Mouse (Mus musculus): Measurements from ENCODE around the gene Fbxw8. TPM values are rescaled to one million over a fixed set of nuclear protein-coding genes. Genes with fewer than 3 reads are reported as not detected.

Fbxw8 gene
- total RNA-seq, 4 experiments from 2014 or later = 34.9 to 37.7 (median 36.6) TPM

GRCm38 (mm10) chr5:118047091-118047757 lies 108.0 kb downstream of the Fbxw8 start:
- no peak for DNase-seq (ENCODE audit: low spot score)

GRCm38 (mm10) chr5:118045385-118045784 lies 109.9 kb downstream of the Fbxw8 start:
- DNase-seq (ENCODE audit: low spot score) = no peak

GRCm38 (mm10) chr5:118044907-118045306 lies 110.4 kb downstream of the Fbxw8 start:
- no peak for DNase-seq (ENCODE audit: low spot score)

GRCm38 (mm10) chr5:118043761-118044160 lies 111.5 kb downstream of the Fbxw8 start:
- DNase-seq (ENCODE audit: low spot score) = no peak

- no peak for DNase-seq (ENCODE audit: low spot score)
These were observed 112.7 kb downstream of the Fbxw8 start for GRCm38 (mm10) chr5:118042599-118042998.

- DNase-seq (ENCODE audit: low spot score) = no peak
These were observed 116.0 kb downstream of the Fbxw8 start for GRCm38 (mm10) chr5:118039241-118039668.

- no peak for DNase-seq (ENCODE audit: low spot score)
These were observed 117.3 kb downstream of the Fbxw8 start for GRCm38 (mm10) chr5:118037798-118038484.

- no peak for DNase-seq (ENCODE audit: low spot score)
These were observed 118.1 kb downstream of the Fbxw8 start for GRCm38 (mm10) chr5:118036888-118037797.

- no peak for DNase-seq (ENCODE audit: low spot score)
These were observed 119.5 kb downstream of the Fbxw8 start for GRCm38 (mm10) chr5:118035786-118036185.

- DNase-seq (ENCODE audit: low spot score) = no peak
These were observed 120.6 kb downstream of the Fbxw8 start for GRCm38 (mm10) chr5:118034632-118035031.

- DNase-seq (ENCODE audit: low spot score) = no peak
These were observed 121.5 kb downstream of the Fbxw8 start for GRCm38 (mm10) chr5:118033740-118034139.

- DNase-seq (ENCODE audit: low spot score) = no peak
These were observed 121.9 kb downstream of the Fbxw8 start for GRCm38 (mm10) chr5:118033328-118033727.

GRCm38 (mm10) chr5:118031508-118031907 lies 123.8 kb downstream of the Fbxw8 start:
- DNase-seq (ENCODE audit: low spot score) = no peak

- no peak for DNase-seq (ENCODE audit: low spot score)
These were observed 124.2 kb downstream of the Fbxw8 start for GRCm38 (mm10) chr5:118031059-118031458.

GRCm38 (mm10) chr5:118030022-118030675 lies 125.1 kb downstream of the Fbxw8 start:
- no peak for DNase-seq (ENCODE audit: low spot score)

- no peak for DNase-seq (ENCODE audit: low spot score)
These were observed 125.8 kb downstream of the Fbxw8 start for GRCm38 (mm10) chr5:118029420-118029819.

- no peak for DNase-seq (ENCODE audit: low spot score)
These were observed 126.2 kb downstream of the Fbxw8 start for GRCm38 (mm10) chr5:118029035-118029408.

GRCm38 (mm10) chr5:118028191-118029034 lies 126.9 kb downstream of the Fbxw8 start:
- DNase-seq (ENCODE audit: low spot score) = no peak

GRCm38 (mm10) chr5:118027698-118028190 lies 127.5 kb downstream of the Fbxw8 start, which contains the start of gene Tesc:
Tesc (plus strand) TSS chr5:118027743.
- DNase-seq (ENCODE audit: low spot score) = no peak

- DNase-seq (ENCODE audit: low spot score) = no peak
These were observed 128.1 kb downstream of the Fbxw8 start for GRCm38 (mm10) chr5:118027101-118027697.
